10 mouse cellular contexts compared by ENCODE assay signal in genomic region chr2:168651757-168652156, GRCm38 (mm10). TPM values are rescaled to one million over a fixed set of nuclear protein-coding genes. Genes with fewer than 3 reads are reported as not detected.
DNase-seq lines count a peak whose midpoint lies in the region; ATAC-seq and TF ChIP-seq lines count a peak whose summit lies in the region.
"Had no signal": no experiment of that assay in that cellular context is flagged by ENCODE, and none has a peak within 500 bp of the region (broad histone marks: within the 10 kb centered on the region; RNA-seq: fewer than 3 reads in every experiment).

No protein-coding gene starts in this region.

- no peaks in the 10 kb centered on the region for H3K27me3 ChIP-seq in kidney, adult 2 months (replicated peaks; ENCODE audit: control insufficient read depth, insufficient read depth, low read length)
- no peaks in the 10 kb centered on the region for H3K27me3 ChIP-seq in kidney, embryonic 14.5 days (ENCODE audit: control insufficient read depth, insufficient read depth, low read length)
- H3K27me3 ChIP-seq: intestine, embryonic 15.5 days had no signal

- H3K36me3 ChIP-seq in kidney, adult 2 months (ENCODE audit: control insufficient read depth, insufficient read depth, low read length), result no peaks in the 10 kb centered on the region
- no peaks in the 10 kb centered on the region; the same call in 1 of the 2 replicates for H3K36me3 ChIP-seq in kidney, embryonic 14.5 days (ENCODE audit: control insufficient read depth, insufficient read depth, low read length)

- no peaks in the 10 kb centered on the region for H3K9me3 ChIP-seq in kidney, embryonic 14.5 days (ENCODE audit: control insufficient read depth, low read length)
- H3K9me3 ChIP-seq: intestine, embryonic 15.5 days had no signal

- no peak overlapping the region for H3K9ac ChIP-seq in kidney, embryonic 14.5 days (ENCODE audit: low read depth, low read length)
- H3K9ac ChIP-seq: intestine, embryonic 15.5 days had no signal

- no peak overlapping the region for H3K4me3 ChIP-seq in kidney, adult 2 months (ENCODE audit: insufficient read depth, low read depth, low read length)
- H3K4me3 ChIP-seq in kidney, embryonic 14.5 days (ENCODE audit: low read length), result no peak overlapping the region
- H3K4me3 ChIP-seq: intestine, embryonic 15.5 days had no signal

- 53% methylated on average over 7 of the region's 7 CpGs for WGBS in kidney, adult 2 months
- WGBS in kidney, embryonic 14.5 days, result 46% methylated on average over 7 of the region's 7 CpGs

- peak; percentile 46 for TF ChIP-seq CTCF in kidney, adult 2 months (conservative IDR thresholded peaks at IDR 0.05; ENCODE audit: insufficient read depth, insufficient read length, low read depth, low read length)

- TF ChIP-seq POLR2A in kidney, adult 2 months (IDR thresholded peaks at IDR 0.05; ENCODE audit: low read depth, low read length), result no peak

- no peak for ATAC-seq in kidney, embryonic 14.5 days (ENCODE audit: low FRiP score, low TSS enrichment)
- ATAC-seq in megakaryocyte-erythroid progenitor cell, adult 5-6 weeks (replicated peaks; ENCODE audit: low FRiP score, low TSS enrichment, poor library complexity, severe bottlenecking), result peak; percentile 58; the same call in 1 of the 2 replicates
- ATAC-seq: intestine, embryonic 15.5 days had no signal

- no peaks in the 10 kb centered on the region for H3K4me1 ChIP-seq in kidney, adult 2 months (ENCODE audit: control insufficient read depth, insufficient read depth, low read length)
- no peaks in the 10 kb centered on the region for H3K4me1 ChIP-seq in kidney, embryonic 14.5 days (ENCODE audit: control insufficient read depth, insufficient read depth, low read length)

- H3K27ac ChIP-seq in kidney, adult 2 months (ENCODE audit: insufficient read depth, low read depth, low read length), result no peak overlapping the region
- no peak overlapping the region for H3K27ac ChIP-seq in kidney, embryonic 14.5 days (ENCODE audit: low read depth, low read length)
- H3K27ac ChIP-seq: intestine, embryonic 15.5 days; macrophage had no signal

- DNase-seq in kidney, adult 2 months, result no peak
- peak; percentile 34 to 39 for DNase-seq in B cell, adult 2 months
- DNase-seq in NIH3T3 (ENCODE audit: low read depth), result peak; percentile 66
- no peak for DNase-seq in left cerebral cortex, adult 9 months (ENCODE audit: low spot score in 2 of 2)
- no peak for DNase-seq in urinary bladder, adult 18-20 months (ENCODE audit: low spot score in 2 of 2)
- DNase-seq: gastrocnemius, postnatal 14 days had no signal

- H3K4me2 ChIP-seq in kidney, embryonic 14.5 days (replicated peaks; ENCODE audit: low read depth, low read length), result no peak overlapping the region
- H3K4me2 ChIP-seq: intestine, embryonic 15.5 days had no signal

RNA-seq across cellular contexts. Expression of gene Nfatc2, which starts 50.3 kb away (rescaled TPM):
- 2.9 and 3.4 TPM in 2 replicates for polyA plus RNA-seq in kidney, adult 2 months (2012; rRNA removed)
- polyA plus RNA-seq in kidney, embryonic 14.5 days (2014; fragmentation: Nextera tagmentation; extraction: Ambion mirVana), result 1.7 and 2.7 TPM in 2 replicates
- 0.44 and 0.69 TPM in 2 replicates for total RNA-seq in megakaryocyte-erythroid progenitor cell, adult 5-6 weeks (2014; fragmentation: Nextera tagmentation)
- 0.33 and 0.46 TPM in 2 replicates for total RNA-seq in megakaryocyte-erythroid progenitor cell, adult 5-6 weeks (2017)

Comparison
In these comparisons a context has a peak if more than half of its experiments do, and no peak if none do; other contexts are left out.
1. DNase-seq: peak in B cell, adult 2 months (2 of 2) and NIH3T3 (single experiment); none in kidney, adult 2 months (single experiment), left cerebral cortex, adult 9 months (0 of 2) and urinary bladder, adult 18-20 months (0 of 2).